Mouse (Mus musculus) neural tube, postnatal 0 days (tissue): Measurements from ENCODE around the gene Gm2000. TPM values are rescaled to one million over a fixed set of nuclear protein-coding genes. Genes with fewer than 3 reads are reported as not detected.

Source experiments
- polyA plus RNA-seq: library from polyadenylated mRNA; unstranded; fragments of >200 nt; fragmentation: Nextera tagmentation; extraction: Ambion mirVana; gene quantifications from 2 replicates; pipeline ENCODE4 v1.2.1, GENCODE M21; 2015

Gm2000 gene
- 426 and 442 TPM in 2 replicates for polyA plus RNA-seq

GRCm38 (mm10) chr1:156365740-156366139 is at the start of gene Gm2000:
Gm2000 (plus strand) TSS chr1:156366040.

Other genes with a start within 250 kb of the Gm2000 start
- gene Fam163a, start 161.0 kb upstream of the Gm2000 start, polyA plus RNA-seq = 4.4 and 4.8 TPM in 2 replicates
- 0.85 and 1.1 TPM in 2 replicates for gene Tdrd5, start 62.4 kb upstream of the Gm2000 start, polyA plus RNA-seq
- 0.23 and 0.40 TPM in 2 replicates for gene Nphs2, start 55.3 kb upstream of the Gm2000 start, polyA plus RNA-seq
- gene Axdnd1, start 55.1 kb downstream of the Gm2000 start, polyA plus RNA-seq = 0.37 and 0.75 TPM in 2 replicates
- 14.2 and 18.3 TPM in 2 replicates for gene Soat1, start 108.3 kb downstream of the Gm2000 start, polyA plus RNA-seq
- gene Gm10031, start 158.0 kb downstream of the Gm2000 start, polyA plus RNA-seq = 0.36 and 0.49 TPM in 2 replicates
- 5.1 and 6.2 TPM in 2 replicates for gene Abl2, start 192.7 kb downstream of the Gm2000 start, polyA plus RNA-seq